Mouse (Mus musculus) forebrain, embryonic 14.5 days (tissue): ENCODE data around the gene Gm5129. TPM values are rescaled to one million over a fixed set of nuclear protein-coding genes. Genes with fewer than 3 reads are reported as not detected.
A peak's percentile ranks its signal among the peaks of the same experiment; 100 is the strongest.

Experiments used
- ATAC-seq: fragments of 200-750 bp; cut with Nextera tagmentation; 2 replicates; pipeline ENCODE4 v1.8.0; 2017; ENCODE audit warnings: mild to moderate bottlenecking, moderate library complexity
- DNase-seq: peaks from one replicate; pipeline ENCODE4 v3.0.0-alpha.2; 2015; ENCODE audit warnings: low spot score
- H3K27ac ChIP-seq: fragments of 300-500 bp; sonication (generic); 2 replicates; pipeline ENCODE4 v1.5.1; 2014; ENCODE audit warnings: low read depth, mild to moderate bottlenecking, control low read depth, low read length, moderate library complexity
- H3K27me3 ChIP-seq: fragments of 300-500 bp; sonication (generic); replicated peaks from 2 replicates; pipeline ENCODE4 v1.6.1; 2014; ENCODE audit warnings: low read length, control low read depth, mixed read lengths; ENCODE audit not compliant: control insufficient read depth, insufficient read depth
- H3K36me3 ChIP-seq: fragments of 300-500 bp; sonication (generic); 2 replicates; pipeline ENCODE4 v1.6.1; 2014; ENCODE audit warnings: low read length, control low read depth; ENCODE audit not compliant: control insufficient read depth, insufficient read depth
- H3K4me1 ChIP-seq: fragments of 300-500 bp; sonication (generic); 2 replicates; pipeline ENCODE4 v1.6.1; 2014; ENCODE audit warnings: antibody characterized with exemption, low read length, control low read depth; ENCODE audit not compliant: control insufficient read depth, insufficient read depth
- H3K4me2 ChIP-seq: fragments of 300-500 bp; sonication (generic); 2 replicates; pipeline ENCODE4 v1.6.1; 2014; ENCODE audit warnings: mild to moderate bottlenecking, control low read depth, low read length
- H3K4me3 ChIP-seq: fragments of 300-500 bp; sonication (generic); 2 replicates; pipeline ENCODE4 v1.5.1; 2014; ENCODE audit warnings: low read depth, low read length, control low read depth
- H3K9ac ChIP-seq: fragments of 300-500 bp; sonication (generic); 2 replicates; pipeline ENCODE4 v1.6.1; 2014; ENCODE audit warnings: mild to moderate bottlenecking, low read length, control low read depth, moderate library complexity
- H3K9me3 ChIP-seq: fragments of 300-500 bp; sonication (generic); replicated peaks from 2 replicates; pipeline ENCODE4 v1.6.1; 2016; ENCODE audit warnings: low read length, control low read depth, mixed read lengths; ENCODE audit not compliant: control insufficient read depth
- WGBS: fragments of 180-500 bp; shearing (Covaris S2); extraction: QIAGEN DNeasy Blood & Tissue Kit; methylation state at CpG from one replicate; pipeline ENCODE4 v1.1.7; 2014; 5-methylcytosine and 5-hydroxymethylcytosine counted together
- polyA plus RNA-seq: library from polyadenylated mRNA; unstranded; fragments of >200 nt; fragmentation: Nextera tagmentation; extraction: Ambion mirVana; gene quantifications from 2 replicates; pipeline ENCODE4 v1.2.1, GENCODE M21; 2014

The Gm5129 gene
- polyA plus RNA-seq, 1 experiment from 2014 or later, result not detected

GRCm38 (mm10) chr5:29770935-29771334 lies 35.2 kb upstream of the Gm5129 start:
- ATAC-seq (no peak), DNase-seq (no peak)
- WGBS, result 86% methylated on average over 1 of the region's 1 CpGs
- H3K4me3 ChIP-seq, result no peak overlapping the region
- no peaks in the 10 kb centered on the region for H3K9me3 ChIP-seq
- H3K4me1 ChIP-seq, result no peaks in the 10 kb centered on the region
- no peak overlapping the region for H3K9ac ChIP-seq
- no peaks in the 10 kb centered on the region for H3K27me3 ChIP-seq
- no peak overlapping the region for H3K27ac ChIP-seq
- no peak overlapping the region for H3K4me2 ChIP-seq
- peaks cover 33% of the 10 kb centered on the region for H3K36me3 ChIP-seq

- 87% methylated on average over 5 of the region's 5 CpGs for WGBS
- Histone ChIP-seq H3K4me1 (no peaks in the 10 kb centered on the region), H3K4me3 (no peak overlapping the region), H3K9me3 (no peaks in the 10 kb centered on the region), H3K27ac (no peak overlapping the region), H3K36me3 (peaks cover 68% of the 10 kb centered on the region), H3K27me3 (no peaks in the 10 kb centered on the region), H3K4me2 (no peak overlapping the region), H3K9ac (no peak overlapping the region)
- no peak for DNase-seq
- no peak for ATAC-seq
These were observed 23.6 kb upstream of the Gm5129 start for GRCm38 (mm10) chr5:29759318-29759717.

DNA sequence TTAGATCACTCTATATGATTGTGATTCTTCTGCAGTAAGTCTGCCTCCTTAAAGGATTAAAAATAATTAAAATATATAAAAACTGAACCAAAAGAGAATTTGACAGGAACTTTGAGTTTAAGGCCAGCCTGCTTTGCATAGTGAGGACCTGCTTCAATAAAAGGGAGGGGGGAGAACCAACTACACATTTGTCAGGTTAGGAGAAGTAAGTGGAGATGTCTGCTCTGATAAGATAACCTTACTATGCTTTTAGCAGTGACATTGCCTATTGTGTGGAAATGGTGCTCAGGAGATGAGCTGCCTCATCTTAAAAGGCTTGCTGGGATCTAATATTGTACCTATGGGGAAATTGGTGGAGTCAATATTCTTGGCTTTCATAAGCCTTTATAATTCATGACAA lies 17.2 kb upstream of the Gm5129 start:
- Histone ChIP-seq H3K36me3 (peaks cover 79% of the 10 kb centered on the region), H3K9me3 (no peaks in the 10 kb centered on the region), H3K9ac (no peak overlapping the region), H3K27me3 (no peaks in the 10 kb centered on the region), H3K4me2 (no peak overlapping the region), H3K27ac (no peak overlapping the region), H3K4me1 (no peaks in the 10 kb centered on the region), H3K4me3 (no peak overlapping the region)
- ATAC-seq, result no peak
- DNase-seq, result no peak

- H3K27ac ChIP-seq, result no peak overlapping the region
- H3K9ac ChIP-seq, result no peak overlapping the region
- no peak for DNase-seq
- no peaks in the 10 kb centered on the region for H3K27me3 ChIP-seq
- no peaks in the 10 kb centered on the region for H3K9me3 ChIP-seq
- no peak for ATAC-seq
- H3K4me2 ChIP-seq, result no peak overlapping the region
- no peak overlapping the region for H3K4me3 ChIP-seq
- H3K36me3 ChIP-seq, result peaks cover 63% of the 10 kb centered on the region
- H3K4me1 ChIP-seq, result no peaks in the 10 kb centered on the region
These were observed 15.6 kb upstream of the Gm5129 start for GRCm38 (mm10) chr5:29751306-29751705.

- no peak overlapping the region for H3K4me2 ChIP-seq
- H3K4me1 ChIP-seq, result no peaks in the 10 kb centered on the region
- H3K9ac ChIP-seq, result no peak overlapping the region
- H3K36me3 ChIP-seq, result peaks cover 28% of the 10 kb centered on the region
- DNase-seq, result no peak
- H3K9me3 ChIP-seq, result no peaks in the 10 kb centered on the region
- no peaks in the 10 kb centered on the region for H3K27me3 ChIP-seq
- no peak for ATAC-seq
- 98% methylated on average over 2 of the region's 2 CpGs for WGBS
- no peak overlapping the region for H3K27ac ChIP-seq
- no peak overlapping the region for H3K4me3 ChIP-seq
These were observed 11.9 kb upstream of the Gm5129 start for GRCm38 (mm10) chr5:29747661-29748060.

- ATAC-seq (no peak), DNase-seq (no peak)
- no peak overlapping the region for H3K4me3 ChIP-seq
- no peak overlapping the region for H3K4me2 ChIP-seq
- no peaks in the 10 kb centered on the region for H3K9me3 ChIP-seq
- no peak overlapping the region for H3K27ac ChIP-seq
- no peak overlapping the region for H3K9ac ChIP-seq
- H3K4me1 ChIP-seq, result peaks cover 9% of the 10 kb centered on the region
- H3K36me3 ChIP-seq, result peaks cover 7% of the 10 kb centered on the region; the same call in 1 of the 2 replicates
- H3K27me3 ChIP-seq, result no peaks in the 10 kb centered on the region
- WGBS, result 80% methylated on average over 4 of the region's 4 CpGs
These were observed 5.4 kb upstream of the Gm5129 start for GRCm38 (mm10) chr5:29741093-29741492.

GRCm38 (mm10) chr5:29740651-29741050 lies 4.9 kb upstream of the Gm5129 start:
- ATAC-seq (no peak), DNase-seq (no peak)
- Histone ChIP-seq H3K27me3 (no peaks in the 10 kb centered on the region), H3K9me3 (no peaks in the 10 kb centered on the region), H3K4me1 (peaks cover 9% of the 10 kb centered on the region), H3K27ac (no peak overlapping the region), H3K9ac (no peak overlapping the region), H3K36me3 (peaks cover 7% of the 10 kb centered on the region; the same call in 1 of the 2 replicates), H3K4me2 (no peak overlapping the region), H3K4me3 (no peak overlapping the region)
- 83% methylated on average over 1 of the region's 1 CpGs for WGBS

DNA sequence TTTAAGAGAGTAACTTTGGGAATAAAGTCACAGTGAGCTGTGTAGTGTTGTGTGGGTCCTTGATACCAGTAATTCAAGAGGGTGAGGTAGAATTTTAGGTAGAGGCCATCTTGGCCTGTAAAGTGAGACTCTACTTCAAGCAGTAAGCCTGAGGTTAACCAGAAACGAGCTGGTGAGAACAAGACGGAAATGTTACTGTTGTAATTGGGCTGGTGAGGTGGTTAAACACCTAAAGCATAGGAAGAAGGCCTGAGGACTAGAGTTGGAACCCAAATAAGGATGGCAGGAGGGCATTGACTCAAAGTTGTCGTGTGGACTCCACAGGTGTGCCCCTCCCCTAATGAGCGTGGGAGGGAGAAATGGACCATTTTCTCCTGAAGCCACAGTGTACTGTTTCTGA lies 2.3 kb upstream of the Gm5129 start:
- H3K4me3 ChIP-seq, result no peak overlapping the region
- H3K4me2 ChIP-seq, result no peak overlapping the region
- H3K27me3 ChIP-seq, result no peaks in the 10 kb centered on the region
- H3K36me3 ChIP-seq, result peaks cover 7% of the 10 kb centered on the region; the same call in 1 of the 2 replicates
- 81% methylated on average over 4 of the region's 4 CpGs for WGBS
- no peak overlapping the region for H3K27ac ChIP-seq
- no peaks in the 10 kb centered on the region for H3K9me3 ChIP-seq
- ATAC-seq (no peak), DNase-seq (no peak)
- peaks cover 14% of the 10 kb centered on the region for H3K4me1 ChIP-seq
- no peak overlapping the region for H3K9ac ChIP-seq

DNA sequence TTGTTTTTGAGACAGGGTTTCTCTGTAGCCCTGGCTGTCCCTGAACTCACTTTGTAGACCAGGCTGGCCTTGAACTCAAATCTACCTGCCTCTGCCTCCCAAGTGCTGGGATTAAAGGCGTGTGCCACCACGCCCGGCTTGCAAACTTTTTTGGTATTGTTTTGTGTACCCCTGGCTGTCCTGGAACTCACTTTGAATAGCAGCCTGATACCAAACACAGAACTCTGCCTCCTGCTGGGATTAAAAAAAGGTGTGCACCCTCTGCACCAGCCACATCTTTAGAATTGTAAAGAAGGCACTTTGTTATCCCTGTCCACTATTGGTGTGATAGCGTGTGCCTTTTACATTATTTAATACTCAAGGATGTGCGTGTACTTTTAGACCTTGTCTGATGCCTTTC lies 1.7 kb upstream of the Gm5129 start:
- Histone ChIP-seq H3K36me3 (peaks cover 4% of the 10 kb centered on the region; the same call in 1 of the 2 replicates), H3K27ac (no peak overlapping the region), H3K27me3 (no peaks in the 10 kb centered on the region), H3K4me2 (peak overlapping the region; percentile 79), H3K4me1 (peaks cover 14% of the 10 kb centered on the region), H3K9ac (no peak overlapping the region), H3K9me3 (no peaks in the 10 kb centered on the region), H3K4me3 (no peak overlapping the region; the same call in 1 of the 2 replicates)
- no peak for ATAC-seq
- 91% methylated on average over 5 of the region's 5 CpGs for WGBS
- DNase-seq, result no peak
